Mouse (Mus musculus) hindbrain, embryonic 10.5 days (tissue): ENCODE measurements around the gene Kcnh3. TPM values are rescaled to one million over a fixed set of nuclear protein-coding genes. Genes with fewer than 3 reads are reported as not detected.
A peak's percentile ranks its signal among the peaks of the same experiment; 100 is the strongest.

Source experiments
- DNase-seq: peaks from one replicate; pipeline ENCODE4 v3.0.0-alpha.2; 2017; ENCODE audit warnings: low spot score
- H3K27ac ChIP-seq: fragments of 300-500 bp; sonication (generic); 2 replicates; pipeline ENCODE4 v1.5.1; 2016; ENCODE audit warnings: mild to moderate bottlenecking, moderate library complexity
- H3K27me3 ChIP-seq: fragments of 300-500 bp; sonication (generic); 2 replicates; pipeline ENCODE4 v1.6.1; 2016; ENCODE audit warnings: mild to moderate bottlenecking; ENCODE audit not compliant: poor library complexity, insufficient read depth, severe bottlenecking
- H3K36me3 ChIP-seq: fragments of 300-500 bp; sonication (generic); 2 replicates; pipeline ENCODE4 v1.6.1; 2016; ENCODE audit warnings: mild to moderate bottlenecking, moderate library complexity
- H3K4me1 ChIP-seq: fragments of 300-500 bp; sonication (generic); replicated peaks from 2 replicates; pipeline ENCODE4 v1.6.1; 2016; ENCODE audit warnings: mild to moderate bottlenecking
- H3K4me3 ChIP-seq: fragments of 300-500 bp; sonication (generic); 2 replicates; pipeline ENCODE4 v1.5.1; 2016; ENCODE audit warnings: mild to moderate bottlenecking, moderate library complexity
- H3K9me3 ChIP-seq: fragments of 300-500 bp; sonication (generic); 2 replicates; pipeline ENCODE4 v1.6.1; 2016; ENCODE audit warnings: mild to moderate bottlenecking, moderate library complexity
- WGBS: fragments of 180-500 bp; shearing (Covaris S2); methylation state at CpG from one replicate; pipeline ENCODE4 v1.1.7; 2016; 5-methylcytosine and 5-hydroxymethylcytosine counted together
- polyA plus RNA-seq: library from polyadenylated mRNA; unstranded; fragments of >200 nt; fragmentation: Nextera tagmentation; extraction: Ambion mirVana; gene quantifications from 2 replicates; pipeline ENCODE4 v1.2.1, GENCODE M21; 2016

The Kcnh3 gene
- polyA plus RNA-seq, 1 experiment from 2014 or later, result 0.04 TPM

GRCm38 (mm10) chr15:99264363-99264762, 39.7 kb downstream of the Kcnh3 start:
- H3K9me3 ChIP-seq, result no peaks in the 10 kb centered on the region
- H3K4me1 ChIP-seq, result peaks cover 15% of the 10 kb centered on the region
- no peak for DNase-seq
- no peak overlapping the region for H3K4me3 ChIP-seq
- no peaks in the 10 kb centered on the region for H3K27me3 ChIP-seq
- H3K36me3 ChIP-seq, result no peaks in the 10 kb centered on the region
- H3K27ac ChIP-seq, result no peak overlapping the region
- 63% methylated on average over 2 of the region's 2 CpGs for WGBS

DNA sequence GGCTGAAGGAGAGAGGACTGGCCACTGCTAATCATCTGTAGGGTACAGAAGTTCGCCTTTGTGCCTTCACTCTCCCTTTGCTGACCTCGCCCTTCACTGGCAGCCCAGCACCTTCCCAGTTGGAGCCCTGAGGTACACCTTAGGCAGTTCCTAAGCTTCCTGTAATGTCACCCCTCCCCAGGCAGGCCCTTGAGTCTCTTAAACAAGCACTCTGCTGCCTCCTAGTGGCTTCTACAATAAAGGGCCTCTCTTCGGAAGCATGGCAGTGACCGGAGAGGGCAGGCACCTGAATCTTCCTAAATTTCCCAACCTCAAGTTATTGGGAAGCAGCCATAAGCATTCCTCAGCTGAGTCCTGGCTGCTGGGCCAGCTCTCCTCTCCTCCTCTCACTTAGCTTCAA, 41.0 kb downstream of the Kcnh3 start:
- H3K4me1 ChIP-seq, result peaks cover 4% of the 10 kb centered on the region; the same call in 1 of the 2 replicates
- no peak overlapping the region for H3K4me3 ChIP-seq
- no peaks in the 10 kb centered on the region for H3K27me3 ChIP-seq
- H3K9me3 ChIP-seq, result no peaks in the 10 kb centered on the region
- no peak overlapping the region for H3K27ac ChIP-seq
- H3K36me3 ChIP-seq, result no peaks in the 10 kb centered on the region
- 15% methylated on average over 4 of the region's 4 CpGs for WGBS
- DNase-seq, result peak; percentile 68

DNA sequence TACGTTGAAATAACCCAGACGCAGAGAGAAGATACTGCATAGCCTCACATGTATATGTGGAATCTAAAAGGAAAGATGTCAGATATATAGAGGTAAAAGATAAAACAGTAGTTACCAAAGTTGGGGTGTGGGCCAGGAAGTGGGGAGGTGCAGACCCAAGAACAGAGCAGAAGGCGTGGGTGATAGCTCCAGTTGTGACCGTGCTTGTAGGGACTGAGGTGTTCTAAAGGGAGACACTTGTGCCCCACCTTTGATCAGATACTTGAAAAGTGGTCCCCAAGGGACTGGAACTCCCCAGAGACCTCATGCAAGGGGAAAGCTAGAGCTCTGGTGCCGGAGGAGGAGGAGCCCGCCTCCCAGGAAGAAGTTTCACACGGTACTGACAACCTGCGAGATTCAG, 51.4 kb downstream of the Kcnh3 start:
- H3K9me3 ChIP-seq, result no peaks in the 10 kb centered on the region
- WGBS, result 79% methylated on average over 8 of the region's 8 CpGs
- DNase-seq, result no peak
- H3K4me3 ChIP-seq, result no peak overlapping the region
- H3K4me1 ChIP-seq, result peaks cover 15% of the 10 kb centered on the region
- H3K36me3 ChIP-seq, result no peaks in the 10 kb centered on the region
- no peaks in the 10 kb centered on the region for H3K27me3 ChIP-seq
- H3K27ac ChIP-seq, result no peak overlapping the region

DNA sequence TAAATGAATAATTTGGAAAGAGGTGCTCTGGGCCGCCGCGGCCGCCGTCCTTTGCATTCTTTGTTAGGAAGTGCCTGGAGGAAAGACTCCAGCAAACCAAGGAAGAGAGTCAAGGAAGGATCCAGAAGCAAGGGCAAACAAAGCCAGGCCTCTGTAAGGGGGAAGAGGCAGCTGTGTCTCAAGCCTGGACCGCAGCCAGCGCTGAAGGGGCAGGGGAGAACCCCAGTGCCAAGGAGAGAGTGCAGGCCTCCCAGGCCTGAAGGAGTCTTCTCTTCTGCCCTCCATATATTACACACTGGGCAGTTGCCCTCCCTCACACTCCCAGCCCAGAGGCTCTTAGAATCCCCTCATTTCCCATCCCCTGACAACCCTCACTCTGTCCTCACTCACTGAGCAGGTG, 53.6 kb downstream of the Kcnh3 start:
- 91% methylated on average over 7 of the region's 7 CpGs for WGBS

DNA sequence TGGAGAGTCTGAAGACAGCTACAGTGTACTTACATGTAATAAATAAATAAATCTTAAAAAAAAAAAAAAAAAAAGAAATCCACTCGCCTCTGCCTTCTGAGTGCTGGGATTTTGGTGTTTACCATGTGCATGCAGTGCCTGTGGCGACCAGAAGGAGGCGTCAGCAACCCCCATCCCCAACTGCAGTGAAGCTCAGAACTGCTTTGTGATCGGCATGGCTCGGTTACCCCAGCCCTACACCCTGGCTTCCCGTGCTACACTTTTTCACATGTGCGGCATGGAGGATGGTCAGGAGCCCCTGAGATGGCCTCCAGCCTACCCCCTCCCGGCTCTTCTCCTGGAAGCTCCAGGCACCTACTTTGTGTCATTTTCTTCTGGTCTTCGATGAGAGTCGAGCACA, 58.8 kb downstream of the Kcnh3 start:
- H3K27ac ChIP-seq, result no peak overlapping the region
- 70% methylated on average over 10 of the region's 10 CpGs for WGBS
- no peaks in the 10 kb centered on the region for H3K27me3 ChIP-seq
- no peaks in the 10 kb centered on the region for H3K9me3 ChIP-seq
- H3K4me1 ChIP-seq, result peaks cover 11% of the 10 kb centered on the region
- H3K4me3 ChIP-seq, result no peak overlapping the region
- no peak for DNase-seq
- no peaks in the 10 kb centered on the region for H3K36me3 ChIP-seq

More for the DNA sequence above, 53.6 kb downstream of the Kcnh3 start:
- no peaks in the 10 kb centered on the region for H3K9me3 ChIP-seq
- 0 out of 2 replicates have a peak, but pooled peaks cover 6% of the 10 kb centered on the region for H3K4me1 ChIP-seq
- no peaks in the 10 kb centered on the region for H3K36me3 ChIP-seq
- H3K4me3 ChIP-seq, result no peak overlapping the region
- no peak for DNase-seq
- H3K27me3 ChIP-seq, result no peaks in the 10 kb centered on the region
- no peak overlapping the region for H3K27ac ChIP-seq

DNA sequence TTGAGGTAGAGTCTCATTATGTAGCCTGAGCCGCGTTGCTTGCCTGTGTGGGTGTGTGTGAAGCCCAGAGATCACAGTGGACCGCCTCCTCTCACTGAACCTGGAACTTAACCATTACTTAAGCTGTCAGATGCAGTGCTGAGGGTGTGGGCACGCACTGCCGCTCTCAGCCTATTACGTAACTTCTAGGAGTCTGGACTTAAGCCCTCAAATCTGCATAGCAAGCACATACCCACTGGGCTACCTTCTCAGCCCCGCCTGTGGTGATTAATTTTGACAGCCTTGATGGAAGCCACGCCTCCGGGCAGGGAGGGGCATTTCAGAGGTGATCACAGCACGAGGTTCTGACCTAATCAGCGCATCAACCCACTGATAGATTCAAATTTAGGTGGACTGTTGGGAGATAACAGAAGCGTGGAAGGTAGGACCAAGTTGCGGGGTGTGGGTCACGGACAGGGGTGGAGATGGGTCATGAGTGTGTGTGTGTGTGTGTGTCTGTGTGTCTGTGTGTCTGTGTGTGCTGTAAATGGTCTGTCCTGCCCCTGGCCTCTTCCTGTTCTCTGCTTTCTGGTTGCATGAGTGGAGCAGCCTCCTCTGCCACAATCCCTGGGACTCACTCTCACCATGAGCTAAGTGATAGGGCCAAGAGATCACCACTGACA, 60.0 kb downstream of the Kcnh3 start:
- no peaks in the 10 kb centered on the region for H3K9me3 ChIP-seq
- H3K4me3 ChIP-seq, result no peak overlapping the region
- DNase-seq, result no peak
- no peak overlapping the region; the same call in 1 of the 2 replicates for H3K27ac ChIP-seq
- no peaks in the 10 kb centered on the region for H3K36me3 ChIP-seq
- H3K27me3 ChIP-seq, result no peaks in the 10 kb centered on the region
- H3K4me1 ChIP-seq, result peaks cover 11% of the 10 kb centered on the region
- WGBS, result 53% methylated on average over 14 of the region's 14 CpGs

DNA sequence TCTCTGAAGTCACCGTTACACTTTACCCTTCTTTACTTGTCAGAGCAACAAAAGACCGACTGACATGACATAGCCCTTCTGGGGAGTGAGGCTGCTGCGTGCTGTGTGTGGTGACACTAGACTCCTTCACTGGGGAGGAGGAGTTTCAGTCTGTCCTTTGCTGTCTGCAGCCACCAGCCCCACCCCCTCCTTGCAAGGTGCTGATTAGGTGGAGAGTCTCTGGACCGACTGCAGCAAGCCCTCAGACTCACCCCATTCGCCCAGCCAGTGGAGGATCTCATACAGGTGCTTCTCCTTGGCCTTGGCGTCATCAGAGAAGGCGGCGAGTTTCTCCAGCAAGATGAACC, 60.5 kb downstream of the Kcnh3 start:
- no peaks in the 10 kb centered on the region for H3K36me3 ChIP-seq
- H3K27me3 ChIP-seq, result no peaks in the 10 kb centered on the region
- 47% methylated on average over 8 of the region's 8 CpGs for WGBS
- peaks cover 11% of the 10 kb centered on the region for H3K4me1 ChIP-seq
- no peaks in the 10 kb centered on the region for H3K9me3 ChIP-seq
- DNase-seq, result no peak
- no peak overlapping the region; the same call in 1 of the 2 replicates for H3K27ac ChIP-seq
- no peak overlapping the region for H3K4me3 ChIP-seq

DNA sequence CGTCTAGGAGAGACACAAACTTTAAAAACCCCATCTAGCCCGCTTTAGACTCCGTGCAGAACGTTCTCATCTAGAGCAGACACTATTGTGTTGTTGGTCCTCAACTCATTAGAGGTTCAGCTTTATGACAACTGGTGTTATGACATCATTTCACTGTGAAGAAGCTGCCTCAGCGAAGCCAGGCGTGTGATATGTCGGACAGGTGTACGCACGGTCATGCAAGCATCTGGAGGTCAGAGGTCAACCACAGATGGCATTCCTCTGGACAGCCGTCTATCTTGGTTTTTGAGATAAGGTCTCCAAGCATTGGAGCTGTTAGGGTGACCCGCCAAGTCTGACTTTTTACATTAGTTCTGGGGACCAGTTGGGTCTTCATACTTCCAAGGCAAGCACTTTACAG, 65.9 kb downstream of the Kcnh3 start:
- H3K9me3 ChIP-seq, result no peaks in the 10 kb centered on the region
- DNase-seq, result no peak
- H3K36me3 ChIP-seq, result no peaks in the 10 kb centered on the region
- H3K4me3 ChIP-seq, result no peak overlapping the region
- H3K27ac ChIP-seq, result no peak overlapping the region
- WGBS, result 93% methylated on average over 11 of the region's 11 CpGs
- H3K4me1 ChIP-seq, result peaks cover 17% of the 10 kb centered on the region
- H3K27me3 ChIP-seq, result no peaks in the 10 kb centered on the region

Other genes with a start within 250 kb of the Kcnh3 start
- gene Tuba1c, start 195.0 kb upstream of the Kcnh3 start, polyA plus RNA-seq, result 111 and 135 TPM in 2 replicates
- gene Prph, start 169.7 kb upstream of the Kcnh3 start, polyA plus RNA-seq, result 9.7 and 14.4 TPM in 2 replicates
- 41.6 and 46.8 TPM in 2 replicates for gene Troap, start 150.3 kb upstream of the Kcnh3 start, polyA plus RNA-seq
- gene C1ql4, start 137.0 kb upstream of the Kcnh3 start, polyA plus RNA-seq, result 0.78 and 8.7 TPM in 2 replicates
- gene Dnajc22, start 131.7 kb upstream of the Kcnh3 start, polyA plus RNA-seq, result 1.9 and 2.2 TPM in 2 replicates
- gene Spats2, start 98.9 kb upstream of the Kcnh3 start, polyA plus RNA-seq, result 58.4 and 62.6 TPM in 2 replicates
- 194 and 213 TPM in 2 replicates for gene Mcrs1, start 27.1 kb downstream of the Kcnh3 start, polyA plus RNA-seq
- gene Prpf40b, start 70.2 kb downstream of the Kcnh3 start, polyA plus RNA-seq, result 61.1 and 63.3 TPM in 2 replicates
- 0.20 and 0.27 TPM in 2 replicates for gene Fam186b, start 71.0 kb downstream of the Kcnh3 start, polyA plus RNA-seq
- gene Fmnl3, start 145.6 kb downstream of the Kcnh3 start, polyA plus RNA-seq, result 10.7 and 14.6 TPM in 2 replicates
- 283 and 284 TPM in 2 replicates for gene Tmbim6, start 168.0 kb downstream of the Kcnh3 start, polyA plus RNA-seq
- 13.5 and 15.8 TPM in 2 replicates for gene Nckap5l, start 232.9 kb downstream of the Kcnh3 start, polyA plus RNA-seq
- 19.3 and 20.2 TPM in 2 replicates for gene Bcdin3d, start 249.9 kb downstream of the Kcnh3 start, polyA plus RNA-seq